Mouse (Mus musculus): ENCODE results near the gene Kcna7.

GRCm38 (mm10) chr7:45433835-45434202, 28.4 kb downstream of the Kcna7 start:
- TF ChIP-seq CTCF (IDR thresholded peaks at IDR 0.05; ENCODE audit: low read depth, low read length) (no peak), POLR2A (IDR thresholded peaks at IDR 0.05; ENCODE audit: borderline replicate concordance, low read depth, low read length) (no peak)
